Mouse (Mus musculus): ENCODE measurements around the gene Trpv5.

DNA sequence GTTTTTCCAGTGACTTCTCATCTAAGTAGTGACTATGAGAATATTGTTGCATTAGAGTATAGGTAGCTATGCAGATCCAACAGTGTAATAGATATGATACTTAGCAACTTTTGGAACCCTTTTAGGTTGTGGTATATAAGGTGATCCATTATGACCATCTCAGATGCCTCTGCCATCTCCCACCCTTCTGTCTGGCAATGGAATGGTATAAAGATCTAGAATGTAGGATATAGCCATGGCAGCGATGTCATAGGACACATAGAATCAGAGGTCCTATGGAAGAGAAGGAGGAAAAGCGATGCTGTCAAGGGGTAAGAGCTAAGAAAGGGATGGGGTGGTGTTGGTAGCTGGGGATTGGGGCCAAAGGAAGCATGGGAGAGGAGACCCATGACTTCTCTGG, 3.6 kb upstream of the Trpv5 start, which contains the start of gene Llcfc1:
- TF ChIP-seq MYC (IDR thresholded peaks at IDR 0.05; ENCODE audit: low read depth, low read length), result no peak
- no peak for TF ChIP-seq TBP (IDR thresholded peaks at IDR 0.05; ENCODE audit: low read depth, low read length)
- TF ChIP-seq MAX (IDR thresholded peaks at IDR 0.05; ENCODE audit: low read length), result no peak
